Mouse (Mus musculus) erythroblast, adult 5-6 weeks (primary cell): ENCODE data around the gene Ttll3. TPM values are rescaled to one million over a fixed set of nuclear protein-coding genes. Genes with fewer than 3 reads are reported as not detected.

Experiments
- ATAC-seq: replicated peaks from 2 replicates; pipeline ENCODE4 v1.8.0; 2016; ENCODE audit warnings: moderate number of reproducible peaks, mild to moderate bottlenecking, moderate TSS enrichment, inconsistent platforms; ENCODE audit not compliant: poor library complexity, low FRiP score, severe bottlenecking
- total RNA-seq, 2 experiments: library from RNA; stranded (forward) in 1 of 2; stranded (reverse) in 1 of 2; fragments of 150-400 nt in 1 of 2; fragments of 200-764, 138-1000 nt in 1 of 2; gene quantifications; 2 replicates each; pipeline versions ENCODE4 v1.2.3 to v1.2.4; 2015 to 2017; ENCODE audit warnings: low replicate concordance in 2 of 2

Gene Ttll3
- total RNA-seq, 2 experiments from 2014 or later: 2.3 TPM; not detected in 1

DNA sequence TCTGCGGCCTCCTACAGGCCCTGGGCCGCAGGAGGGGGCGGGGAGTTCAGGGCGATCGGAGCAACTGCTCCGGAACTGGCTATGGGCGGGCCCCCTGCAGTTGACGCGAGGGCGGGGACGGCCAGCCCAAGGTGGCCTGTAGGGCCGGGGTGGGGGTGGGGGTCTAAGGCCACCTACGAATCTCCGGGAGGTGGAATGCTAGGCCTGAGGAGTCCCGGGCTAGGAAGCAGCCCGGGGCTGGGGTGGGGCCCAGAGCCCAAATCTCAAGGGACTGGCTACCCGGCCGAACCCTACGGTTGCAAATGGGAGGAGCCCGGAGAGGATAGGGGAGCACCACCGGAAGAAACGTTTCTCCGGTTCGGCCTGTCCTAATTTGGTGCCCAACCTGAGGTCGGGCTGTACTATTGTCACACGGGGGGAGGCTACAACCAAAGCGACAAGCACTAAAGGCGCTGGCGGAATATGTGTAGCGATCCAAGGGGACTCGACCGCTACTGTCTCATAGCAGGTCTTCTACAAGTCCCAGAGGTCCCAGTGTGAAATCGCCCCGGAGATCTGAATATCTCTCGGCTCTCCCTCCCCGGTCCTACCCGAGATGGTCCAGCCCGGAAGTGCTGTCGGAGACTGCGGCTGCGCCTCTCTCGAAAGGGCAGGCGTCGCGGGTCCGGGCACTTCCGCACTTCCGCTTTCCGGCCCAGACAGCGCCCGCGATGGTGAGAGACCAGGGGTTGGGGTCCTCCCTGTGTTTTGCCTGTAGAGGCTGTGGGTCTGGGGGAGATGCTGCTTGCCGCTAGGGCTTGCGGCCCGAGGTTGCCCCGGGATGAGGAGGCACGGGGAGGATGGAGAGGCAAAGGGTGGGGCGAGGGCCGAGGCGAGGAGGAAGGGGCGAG, 11.3 kb upstream of the Ttll3 start, which contains the start of the genes Tada3 and Arpc4:
TSS of gene Tada3 (minus strand) at position 388 of the 890 bp plus-strand sequence.
TSS of gene Arpc4 (plus strand) at position 620 of the 890 bp plus-strand sequence.
- peak; percentile 85 for ATAC-seq

DNA sequence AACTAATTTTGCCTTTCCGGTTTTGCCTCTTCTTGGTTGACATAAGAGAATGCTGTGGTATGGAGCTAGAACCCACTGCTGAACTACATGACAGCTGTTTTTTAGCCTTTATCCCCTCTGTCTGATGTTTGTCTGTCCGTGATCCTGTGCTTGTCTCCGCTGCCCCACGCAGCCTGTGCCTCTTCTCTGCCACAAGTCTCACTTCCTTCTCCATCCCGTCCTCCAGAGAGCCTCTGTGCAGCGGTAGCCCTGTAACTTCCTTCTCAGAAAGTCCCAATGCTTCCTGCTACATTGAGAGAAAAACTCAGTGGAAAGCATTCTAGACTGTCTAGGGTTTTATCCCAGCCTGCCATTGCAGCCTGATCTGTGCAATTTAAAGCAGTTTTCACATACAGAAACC, 9.8 kb upstream of the Ttll3 start:
- no peak for ATAC-seq

DNA sequence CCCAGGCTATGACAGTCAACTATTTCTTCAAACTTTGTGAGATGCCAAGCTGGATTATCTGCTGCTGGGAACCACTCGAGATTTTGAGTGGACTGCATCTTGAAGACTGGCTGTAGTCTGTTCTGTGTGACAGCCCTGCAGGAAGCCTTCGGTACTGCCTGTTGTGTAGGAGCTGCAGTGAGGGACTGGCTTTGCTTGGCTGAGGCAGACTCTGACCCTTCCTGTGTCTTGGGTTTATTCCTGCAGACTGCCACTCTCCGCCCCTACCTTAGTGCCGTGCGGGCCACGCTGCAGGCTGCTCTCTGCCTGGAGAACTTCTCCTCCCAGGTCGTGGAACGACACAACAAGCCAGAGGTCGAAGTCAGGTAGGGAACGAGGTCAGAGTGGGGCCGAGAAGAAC, 8.6 kb upstream of the Ttll3 start:
- no peak for ATAC-seq

DNA sequence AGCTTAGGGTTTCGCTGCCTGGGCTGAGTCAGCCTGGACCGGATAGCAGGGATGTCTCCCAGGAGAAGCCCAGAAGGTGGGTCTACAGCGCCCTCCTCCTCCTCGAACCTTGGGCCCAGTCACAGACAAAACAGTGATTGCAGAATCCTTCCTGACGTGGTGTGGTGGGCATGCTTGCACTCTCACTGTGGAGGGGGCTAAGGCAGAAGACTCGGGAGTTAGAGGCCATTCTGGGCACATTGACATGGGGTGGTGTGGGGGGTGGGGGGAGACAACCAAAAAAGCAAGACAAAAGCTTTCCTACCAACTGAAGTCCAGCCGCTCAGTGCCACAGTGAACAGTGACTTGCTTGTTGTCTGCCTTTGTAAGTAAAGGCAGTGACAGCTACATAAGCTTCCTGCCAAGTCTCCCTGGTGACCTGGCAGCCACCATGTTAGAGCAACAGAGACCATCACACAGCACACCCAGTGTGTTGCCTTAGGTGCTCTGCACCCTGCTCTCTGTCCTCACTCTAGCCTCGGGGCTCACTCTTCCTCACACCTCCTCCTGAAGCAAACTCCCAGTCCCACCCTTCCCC, 4.6 kb upstream of the Ttll3 start:
- no peak for ATAC-seq

DNA sequence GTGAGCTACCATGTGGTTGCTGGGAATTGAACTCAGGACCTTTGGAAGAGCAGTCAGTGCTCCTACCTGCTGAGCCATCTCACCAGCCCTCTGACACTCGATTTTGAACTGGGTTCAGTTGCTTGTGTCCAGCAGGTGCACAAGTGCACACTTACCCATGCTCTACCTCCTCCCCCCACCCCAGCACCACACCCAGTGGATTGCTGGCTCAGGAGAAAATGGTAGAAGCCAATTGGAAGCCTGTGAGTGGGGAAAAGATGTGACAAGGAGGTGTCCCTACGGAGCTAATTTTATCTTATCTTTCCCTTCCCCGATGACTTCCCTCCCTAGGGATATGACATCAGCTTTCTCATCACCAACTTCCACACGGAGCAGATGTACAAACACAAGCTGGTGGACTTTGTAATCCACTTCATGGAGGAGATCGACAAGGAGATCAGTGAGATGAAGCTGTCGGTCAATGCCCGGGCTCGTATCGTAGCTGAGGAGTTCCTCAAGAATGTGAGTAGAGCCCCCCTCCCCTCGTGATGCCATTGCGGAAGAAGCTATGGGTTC, 3.8 kb upstream of the Ttll3 start:
- ATAC-seq: no peak

DNA sequence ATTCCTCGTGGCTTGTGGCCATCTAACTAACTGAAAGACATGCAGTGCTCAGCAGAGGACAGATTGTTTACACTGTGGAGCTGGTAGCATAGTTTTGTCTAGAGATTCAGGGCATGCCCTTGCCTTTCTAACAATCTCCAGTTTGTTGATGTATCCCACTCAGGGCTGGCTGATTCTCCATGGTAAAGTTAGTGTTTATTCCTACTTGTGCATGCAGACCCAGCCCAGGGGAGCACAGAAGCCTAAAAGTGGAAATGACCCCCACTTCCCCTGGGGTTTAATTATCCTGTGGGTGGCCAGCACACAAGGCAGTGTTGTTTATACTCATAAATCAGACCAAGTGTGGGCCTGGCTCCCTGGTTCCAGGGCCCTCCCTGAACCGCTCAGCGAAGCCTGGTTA, 3.0 kb upstream of the Ttll3 start:
- ATAC-seq: no peak

DNA sequence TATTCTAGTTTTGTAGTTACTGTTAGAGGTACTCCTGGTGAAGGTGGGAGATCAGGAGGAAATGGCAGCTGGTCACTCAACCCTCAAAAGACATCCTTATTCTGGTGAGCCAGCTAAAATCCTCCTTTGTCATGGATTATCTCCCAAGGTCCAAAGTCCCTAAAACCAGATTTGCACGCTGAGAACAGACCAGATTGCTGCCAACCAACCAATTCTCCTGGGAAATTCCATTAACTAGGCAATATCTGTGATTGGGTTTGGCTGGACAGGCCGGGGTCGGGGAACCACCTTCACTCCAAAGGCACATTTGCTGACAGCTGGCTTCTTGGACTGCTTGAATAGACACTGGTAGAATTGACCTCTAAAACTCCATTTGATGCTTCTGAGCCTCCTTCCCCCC, 1.7 kb downstream of the Ttll3 start:
- ATAC-seq: no peak

DNA sequence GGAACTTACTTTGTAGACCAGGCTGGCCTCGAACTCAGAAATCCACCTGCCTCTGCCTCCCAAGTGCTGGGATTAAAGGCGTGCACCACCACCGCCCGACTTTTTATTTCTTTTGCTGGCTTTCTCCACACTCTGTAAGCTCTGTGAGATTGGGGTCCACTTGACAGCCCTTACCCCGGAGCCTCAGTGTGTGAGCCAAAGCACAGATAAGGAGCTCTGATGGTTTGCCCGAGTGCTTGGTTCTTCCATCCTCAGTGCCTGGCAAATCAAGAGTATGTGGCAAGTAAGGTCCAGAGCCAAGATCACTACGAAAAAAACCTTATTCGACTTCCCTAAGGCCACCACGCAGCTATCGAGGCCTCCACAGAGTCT, 2.9 kb downstream of the Ttll3 start:
- no peak for ATAC-seq

DNA sequence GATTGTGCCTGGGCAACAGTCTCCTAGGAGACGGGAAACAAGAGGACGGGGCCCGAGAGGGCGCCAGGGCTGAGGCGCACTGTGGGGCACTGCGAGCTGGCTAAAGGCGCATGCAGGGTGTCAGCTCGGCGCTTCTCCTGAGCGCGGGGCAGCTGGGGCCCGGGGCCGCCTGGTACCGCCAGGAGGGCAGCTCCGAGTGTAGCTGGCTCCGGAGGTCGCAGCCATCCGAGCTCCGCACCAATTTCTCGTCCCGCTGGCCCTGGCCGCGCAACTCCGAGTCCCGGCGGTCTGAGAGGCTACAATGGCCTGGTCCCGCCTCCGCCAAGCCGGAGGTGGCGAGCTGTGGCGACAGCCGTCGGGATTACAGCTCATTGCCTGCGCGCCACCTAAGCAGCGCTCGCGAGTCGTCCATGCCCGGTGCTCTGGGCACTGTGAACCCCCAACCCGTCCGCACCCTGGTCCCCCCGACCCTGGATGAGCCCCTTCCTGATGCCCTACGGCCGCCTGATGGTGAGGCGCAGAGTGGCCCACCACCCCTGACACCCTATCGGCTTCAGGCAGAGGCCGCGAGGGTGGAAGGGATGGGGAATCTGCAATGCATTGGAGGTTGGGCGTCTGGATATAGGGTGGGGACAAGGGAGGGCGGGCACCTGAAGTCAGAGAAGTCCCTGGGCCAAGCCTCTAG, 3.5 kb downstream of the Ttll3 start:
- no peak for ATAC-seq

DNA sequence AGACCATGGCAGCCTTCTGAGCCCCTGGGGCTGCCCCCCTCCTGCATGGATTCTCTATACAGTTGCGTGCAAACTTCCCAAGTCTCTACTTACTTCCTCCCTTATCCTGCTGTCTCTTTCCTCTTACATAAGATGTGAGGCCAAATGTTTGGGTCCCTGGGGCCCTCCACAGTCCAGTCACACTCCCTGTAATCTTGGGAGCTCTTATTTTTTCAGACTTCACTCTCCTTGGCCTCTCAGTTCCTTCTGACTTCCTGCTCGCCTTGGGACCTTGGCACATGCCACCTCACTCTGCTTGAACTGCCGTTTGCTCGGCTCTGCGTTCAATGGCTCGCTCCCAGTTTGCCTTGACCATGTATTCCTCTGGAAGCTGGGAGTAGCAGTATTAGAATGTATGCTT, 4.9 kb downstream of the Ttll3 start:
- ATAC-seq: no peak

DNA sequence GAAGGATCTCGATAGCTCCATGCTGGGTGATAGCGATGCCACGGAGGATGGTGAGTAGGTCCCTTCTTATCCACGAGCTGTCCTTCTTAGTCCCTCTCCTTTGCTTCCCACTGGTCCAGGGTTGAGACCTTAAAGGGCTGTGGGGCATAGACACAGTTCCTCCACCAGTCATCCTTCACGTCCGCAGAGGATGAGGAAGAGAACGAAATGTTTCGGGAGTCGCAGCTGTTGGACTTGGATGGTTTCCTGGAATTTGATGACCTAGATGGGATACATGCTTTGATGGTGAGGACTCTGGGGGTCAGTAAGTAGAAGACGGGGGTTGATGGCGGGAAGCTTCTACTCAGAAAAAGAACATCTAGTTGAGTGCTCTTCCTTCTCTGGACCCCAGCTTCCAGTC, 5.8 kb downstream of the Ttll3 start:
- no peak for ATAC-seq

DNA sequence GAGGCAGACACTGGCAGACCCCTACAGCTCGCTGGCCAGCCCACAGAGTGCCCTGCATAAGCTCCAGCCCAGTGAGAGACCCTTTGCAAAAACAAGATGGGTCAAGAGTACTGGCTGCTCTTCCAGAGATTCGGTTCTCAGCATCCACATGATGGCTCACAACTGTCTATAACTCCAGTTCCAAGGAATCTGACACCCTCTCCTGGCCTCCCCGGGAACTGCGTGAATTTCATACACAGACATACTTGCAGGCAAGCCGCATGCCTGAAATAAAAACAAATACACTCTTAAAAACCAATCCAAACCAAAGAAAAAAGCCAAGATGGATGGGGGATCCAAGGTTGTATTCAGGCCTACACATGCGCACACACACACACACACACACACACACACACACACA, 6.4 kb downstream of the Ttll3 start:
- ATAC-seq: no peak

DNA sequence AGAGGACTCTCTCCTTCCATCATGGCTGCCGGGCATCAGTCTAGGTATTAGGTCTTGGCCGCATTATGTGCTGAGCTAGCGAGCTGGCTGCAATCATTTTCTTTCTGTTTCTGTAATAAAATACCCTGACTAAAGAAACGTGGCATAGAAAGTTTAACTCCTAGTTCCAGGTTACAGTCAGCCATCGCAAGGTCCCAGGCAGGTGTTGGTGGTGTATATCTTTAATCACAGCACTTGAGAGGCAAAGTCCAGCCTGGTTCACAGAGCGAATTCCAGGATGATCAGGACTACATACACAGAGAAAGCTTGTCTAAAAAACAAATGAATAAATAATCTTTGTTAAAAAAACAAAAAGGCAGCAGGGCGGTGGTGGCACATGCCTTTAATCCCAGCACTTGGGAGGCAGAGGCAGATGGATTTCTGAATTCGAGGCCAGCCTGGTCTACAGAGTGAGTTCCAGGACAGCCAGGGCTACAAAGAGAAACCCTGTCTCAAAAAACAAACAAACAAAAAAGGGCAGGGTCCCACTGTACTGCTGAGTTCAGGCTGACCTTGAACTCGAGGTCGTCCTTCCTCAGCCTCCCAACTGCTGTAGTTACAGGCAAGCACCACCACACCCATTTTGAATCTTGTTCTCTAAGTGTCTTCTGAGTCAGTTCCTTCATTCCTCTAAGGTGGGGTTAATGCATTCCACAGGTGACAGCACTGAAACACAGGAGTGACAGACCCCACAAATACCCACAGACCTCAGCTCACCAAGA, 7.4 kb downstream of the Ttll3 start:
- no peak for ATAC-seq

DNA sequence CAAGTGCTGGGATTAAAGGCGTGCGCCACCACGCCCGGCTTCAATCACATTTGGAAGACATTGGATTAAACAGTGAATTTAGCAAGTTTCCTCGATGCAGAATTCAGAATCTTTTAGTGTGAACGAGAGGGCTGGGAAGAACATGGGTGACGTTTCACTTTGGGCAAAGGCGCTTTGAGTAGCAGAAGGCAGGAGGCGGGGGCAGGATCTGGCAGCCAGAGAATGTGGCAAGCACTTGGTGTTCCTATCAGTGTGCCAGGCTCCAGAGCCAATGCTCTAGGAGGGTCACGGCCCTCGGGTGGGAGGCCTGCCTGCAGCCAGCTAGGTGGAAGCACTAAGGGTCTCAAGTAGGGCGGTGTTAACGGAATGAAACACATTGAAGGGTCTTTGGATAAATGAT, 13.0 kb downstream of the Ttll3 start:
- no peak for ATAC-seq

DNA sequence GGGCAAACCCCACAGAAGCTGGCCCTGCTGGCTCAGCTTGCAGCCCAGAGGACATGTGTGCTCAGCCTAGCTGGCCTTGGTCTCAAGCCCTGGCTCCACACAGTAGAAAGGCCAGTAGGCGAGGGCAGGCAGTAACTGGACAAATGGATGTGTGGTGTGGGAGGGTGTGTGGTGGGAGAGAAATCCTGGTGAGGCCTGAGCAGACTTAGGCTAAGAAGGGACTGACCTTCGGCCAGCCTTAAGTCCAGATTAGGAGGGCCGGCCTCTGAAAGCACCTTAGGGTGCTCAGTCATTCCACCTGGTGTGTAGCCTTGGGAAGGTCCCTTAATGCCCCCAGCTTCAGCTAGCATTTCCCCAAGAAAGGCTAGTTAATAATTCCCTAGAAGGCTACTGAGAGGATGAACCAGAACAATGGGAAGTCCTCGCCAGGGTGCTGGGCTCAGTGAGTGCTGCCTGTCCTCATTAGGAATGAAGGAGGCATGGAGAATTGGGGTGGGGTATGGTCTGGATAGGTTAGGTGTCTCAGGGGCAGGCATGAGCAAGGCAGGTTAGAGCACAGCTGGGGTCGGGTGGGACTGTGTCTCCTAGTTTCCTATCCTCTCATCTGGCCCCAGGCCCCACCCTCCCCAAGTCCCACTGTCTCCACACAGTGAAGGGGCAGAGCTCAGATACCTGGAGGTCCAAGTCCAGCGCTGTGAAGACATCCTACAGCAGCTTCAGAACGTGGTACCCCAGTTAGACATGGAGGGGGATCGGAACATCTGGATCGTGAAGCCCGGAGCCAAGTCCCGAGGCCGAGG, 15.8 kb downstream of the Ttll3 start:
- ATAC-seq: no peak

DNA sequence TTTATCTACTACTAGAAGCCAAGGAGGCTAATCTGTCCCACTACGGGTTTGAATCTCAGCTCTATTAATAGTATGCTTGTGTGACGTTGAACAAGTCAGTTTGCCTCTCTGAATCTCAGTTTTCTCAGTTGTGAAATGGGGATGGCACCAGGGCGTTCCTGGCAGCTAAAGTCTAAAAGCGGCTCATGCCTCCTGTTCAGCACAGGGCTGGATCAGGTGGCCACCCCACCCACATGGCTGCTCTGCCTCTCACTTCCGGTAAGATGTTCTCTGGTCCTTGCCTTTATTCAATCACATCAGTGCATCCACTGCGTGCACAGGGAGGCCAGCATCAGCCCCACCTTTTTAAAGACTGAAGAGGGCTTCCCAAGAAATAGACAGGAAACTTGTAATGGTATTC, 16.4 kb downstream of the Ttll3 start:
- ATAC-seq: no peak

DNA sequence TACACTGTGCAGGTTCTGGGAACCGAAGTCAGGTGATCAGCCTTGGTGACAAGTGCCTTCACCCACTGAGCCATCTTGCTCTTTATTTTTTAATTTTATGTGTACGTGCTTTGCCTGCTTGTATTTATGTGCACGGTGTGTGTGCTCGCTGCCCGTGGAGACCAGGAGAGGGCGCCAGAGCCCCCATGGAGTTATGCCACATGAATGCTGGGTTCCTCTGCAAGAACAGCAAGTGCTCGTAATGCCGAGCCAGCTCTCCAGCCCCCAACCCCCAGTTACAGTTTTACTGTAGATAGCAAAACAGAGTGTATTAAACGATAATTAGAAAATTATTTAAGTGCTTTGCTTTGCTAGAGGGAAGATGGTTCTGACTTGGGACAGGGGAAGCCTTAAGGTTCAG, 17.6 kb downstream of the Ttll3 start:
- no peak for ATAC-seq

DNA sequence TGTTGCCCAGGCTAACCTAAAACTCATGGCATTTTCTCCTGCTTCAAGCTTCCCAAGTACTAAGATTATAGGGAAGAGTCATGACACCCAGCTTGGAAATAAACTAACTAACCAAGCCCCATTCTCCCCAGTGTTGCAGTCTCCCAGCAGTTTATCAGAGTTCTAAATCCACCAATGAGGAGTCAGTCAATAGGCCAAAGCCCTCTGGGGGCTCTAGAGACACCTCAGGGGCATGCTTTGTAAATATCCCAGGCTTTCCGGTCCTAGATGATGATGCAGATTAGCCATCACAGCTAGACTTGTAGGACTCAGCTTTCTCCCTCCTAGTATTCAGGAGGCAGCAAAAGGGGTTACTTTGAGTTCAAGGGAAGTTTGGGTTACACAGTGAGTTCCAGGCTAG, 20.9 kb downstream of the Ttll3 start:
- no peak for ATAC-seq

DNA sequence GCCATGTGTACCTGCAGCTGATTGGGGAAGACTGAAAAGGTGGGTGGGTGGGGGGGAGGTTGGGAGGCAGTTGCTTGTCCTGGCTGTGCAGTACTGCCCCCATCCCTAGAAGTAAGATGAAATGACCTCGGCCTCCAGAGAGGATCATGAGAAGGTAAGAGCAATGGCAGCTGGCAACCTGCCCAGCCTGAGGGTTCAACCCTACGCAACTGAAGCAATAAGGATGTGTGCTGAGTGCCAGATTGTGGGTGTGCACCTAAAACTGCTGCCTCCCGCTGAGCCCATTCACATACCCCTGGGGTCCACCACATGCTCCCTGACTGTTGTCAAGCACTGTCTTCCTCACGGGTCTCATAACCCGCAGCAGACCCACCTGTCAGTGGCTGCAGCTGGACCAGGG, 27.4 kb downstream of the Ttll3 start:
- ATAC-seq: no peak
